Mouse (Mus musculus) testis, adult 2 months (tissue): ENCODE data around the gene Ap2a2. TPM values are rescaled to one million over a fixed set of nuclear protein-coding genes. Genes with fewer than 3 reads are reported as not detected.
"Not testable (repeated sequence)": the region's sequence is repeated elsewhere in the genome, so short reads cannot be mapped to it uniquely, and the experiment has no call there.

Source experiments
- H3K27ac ChIP-seq: fragments of 200-500 bp; 2 replicates; pipeline ENCODE4 v1.5.1; 2012; ENCODE audit warnings: low read depth, low read length; ENCODE audit not compliant: control insufficient read depth, insufficient read depth
- H3K27me3 ChIP-seq: fragments of 200-500 bp; 2 replicates; pipeline ENCODE4 v1.6.1; 2012; ENCODE audit warnings: mild to moderate bottlenecking, low read length, moderate library complexity; ENCODE audit not compliant: control insufficient read depth, insufficient read depth
- H3K36me3 ChIP-seq: fragments of 200-500 bp; 2 replicates; pipeline ENCODE4 v1.6.1; 2012; ENCODE audit warnings: mild to moderate bottlenecking, low read length; ENCODE audit not compliant: control insufficient read depth, insufficient read depth
- H3K4me1 ChIP-seq: fragments of 200-500 bp; 2 replicates; pipeline ENCODE4 v1.6.1; 2012; ENCODE audit warnings: low read length; ENCODE audit not compliant: control insufficient read depth, insufficient read depth
- H3K4me3 ChIP-seq: fragments of 200-500 bp; 2 replicates; pipeline ENCODE4 v1.5.1; 2012; ENCODE audit warnings: low read depth, mild to moderate bottlenecking, low read length, moderate library complexity, mixed read lengths; ENCODE audit not compliant: control insufficient read depth
- CTCF ChIP-seq: fragments of 200-500 bp; IDR thresholded peaks from 2 replicates; pipeline ENCODE4 v1.5.1; 2012; ENCODE audit warnings: low read depth, mild to moderate bottlenecking, inconsistent platforms, low read length, moderate library complexity; ENCODE audit not compliant: control insufficient read depth, insufficient read depth, insufficient replicate concordance
- POLR2A ChIP-seq: fragments of 200-500 bp; IDR thresholded peaks from 2 replicates; pipeline ENCODE4 v1.6.1; 2012; ENCODE audit warnings: low read depth, mild to moderate bottlenecking, inconsistent platforms, low read length, moderate library complexity; ENCODE audit not compliant: control insufficient read depth
- polyA plus RNA-seq: library from polyadenylated mRNA; depleted of rRNA; stranded (reverse); fragments of >200 nt; gene quantifications from 2 replicates; pipeline ENCODE4 v1.2.3, GENCODE M21; 2012

The Ap2a2 gene
- polyA plus RNA-seq, 1 experiment = 25.4 TPM

DNA sequence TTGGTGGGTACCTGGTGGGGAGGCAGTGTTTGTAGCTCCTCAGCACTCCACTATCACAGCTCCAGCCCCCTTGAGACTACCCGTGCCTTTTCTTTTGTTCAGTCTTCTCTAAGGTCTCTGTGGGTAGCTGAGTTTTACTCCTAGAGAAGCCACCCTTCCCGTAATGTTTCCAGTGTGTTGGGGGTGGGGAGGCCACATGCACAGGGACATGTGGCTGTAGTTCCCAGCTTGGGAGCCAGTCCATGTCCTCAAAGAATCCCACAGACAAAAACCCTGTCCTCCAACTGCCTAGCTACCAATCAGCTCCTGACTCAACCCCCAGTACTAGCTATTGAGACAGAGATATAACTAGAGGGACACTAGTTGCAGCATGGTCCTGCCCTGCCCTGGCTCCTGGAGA is 85.1 kb downstream of the Ap2a2 start:
- Histone ChIP-seq H3K36me3 (no peaks in the 10 kb centered on the region), H3K4me3 (no peak overlapping the region), H3K27me3 (no peaks in the 10 kb centered on the region), H3K27ac (no peak overlapping the region), H3K4me1 (no peaks in the 10 kb centered on the region)
- TF ChIP-seq CTCF = no peak
- TF ChIP-seq POLR2A = no peak

DNA sequence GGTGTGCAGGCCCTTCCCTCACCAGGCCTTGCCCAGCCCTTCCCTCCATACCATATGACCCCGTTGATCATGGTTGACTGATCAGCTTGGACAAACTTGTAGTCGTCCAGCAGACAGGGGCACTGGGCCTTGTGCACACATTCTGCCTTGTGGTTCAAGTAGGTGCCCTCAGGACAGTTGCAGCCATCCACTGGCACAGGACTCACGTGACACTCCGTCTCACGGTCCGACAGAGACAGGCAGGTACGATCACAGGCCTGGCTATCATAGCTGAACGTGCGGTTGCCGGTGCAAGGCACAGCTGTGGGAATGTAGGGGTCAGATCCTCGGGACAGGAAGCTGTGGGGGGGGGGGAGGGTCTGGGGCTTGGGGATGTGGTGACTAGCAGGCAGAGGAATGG is 85.8 kb downstream of the Ap2a2 start:
- no peaks in the 10 kb centered on the region for H3K27me3 ChIP-seq
- no peaks in the 10 kb centered on the region for H3K4me1 ChIP-seq
- no peak overlapping the region for H3K27ac ChIP-seq
- no peak for TF ChIP-seq CTCF
- TF ChIP-seq POLR2A = no peak
- no peaks in the 10 kb centered on the region for H3K36me3 ChIP-seq
- H3K4me3 ChIP-seq = no peak overlapping the region

DNA sequence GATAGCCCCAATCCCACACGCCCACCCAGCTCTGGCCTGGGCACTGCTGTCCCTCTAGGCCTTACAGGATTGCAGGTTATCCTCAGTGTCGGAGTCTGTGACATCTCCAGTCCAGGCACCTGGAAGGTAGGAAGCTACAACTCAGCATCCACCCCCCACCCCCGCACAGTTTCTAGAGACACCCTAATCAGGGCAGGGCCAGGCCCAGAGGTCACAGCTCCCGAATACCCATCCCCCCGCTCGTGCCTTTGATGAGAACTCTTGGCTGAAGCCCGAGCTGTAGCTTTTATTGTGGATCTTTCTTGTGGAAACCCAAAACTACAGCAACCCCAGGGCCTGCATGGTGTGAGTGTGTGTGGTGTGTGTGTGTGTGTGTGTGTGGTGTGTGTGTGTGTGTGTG is 90.2 kb downstream of the Ap2a2 start:
- H3K27ac ChIP-seq = no peak overlapping the region
- TF ChIP-seq CTCF = no peak
- TF ChIP-seq POLR2A = no peak
- H3K4me1 ChIP-seq = no peaks in the 10 kb centered on the region
- no peaks in the 10 kb centered on the region for H3K27me3 ChIP-seq
- no peak overlapping the region for H3K4me3 ChIP-seq
- H3K36me3 ChIP-seq = no peaks in the 10 kb centered on the region

DNA sequence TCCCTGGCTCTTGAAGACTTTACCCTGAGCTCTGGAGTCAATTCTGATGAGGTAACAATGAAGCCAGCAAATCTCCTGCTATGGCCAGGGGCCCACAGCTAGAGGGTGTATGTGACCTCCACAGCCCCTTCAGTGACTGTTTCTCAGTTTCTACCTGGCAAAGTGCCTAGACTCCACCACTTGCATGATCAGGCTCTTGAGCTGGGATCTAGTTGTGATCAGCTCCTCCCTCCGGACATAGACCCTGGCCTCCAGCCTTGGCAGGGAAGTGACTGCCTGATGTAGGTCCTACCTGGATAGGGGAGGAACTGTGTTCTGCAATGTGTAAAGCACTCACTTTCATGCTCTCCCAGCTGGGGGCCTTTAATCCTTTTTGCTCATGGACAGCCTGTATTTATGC is 98.4 kb downstream of the Ap2a2 start:
- no peak overlapping the region for H3K4me3 ChIP-seq
- H3K36me3 ChIP-seq = no peaks in the 10 kb centered on the region
- H3K27me3 ChIP-seq = no peaks in the 10 kb centered on the region
- H3K27ac ChIP-seq = no peak overlapping the region
- no peaks in the 10 kb centered on the region for H3K4me1 ChIP-seq
- TF ChIP-seq CTCF = no peak
- TF ChIP-seq POLR2A = no peak

DNA sequence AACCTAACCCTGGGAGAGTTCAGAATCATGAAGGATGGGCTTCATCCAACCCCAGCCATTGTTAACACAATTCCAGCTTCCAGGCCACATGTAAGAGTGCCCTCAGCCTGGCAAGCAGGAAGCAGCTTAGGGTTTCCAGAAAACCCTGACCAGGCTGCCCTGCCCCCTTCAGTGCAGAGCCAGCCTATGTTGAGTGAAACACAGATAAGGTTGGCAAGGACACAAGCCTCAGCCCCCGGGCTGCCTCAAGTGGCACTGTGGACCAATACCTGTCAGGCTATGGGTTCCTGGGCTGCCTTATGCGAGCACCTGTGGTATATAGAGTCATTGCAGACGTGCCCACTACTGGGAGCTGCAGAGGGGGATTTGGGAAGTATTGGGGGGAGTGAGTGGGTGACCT is 99.5 kb downstream of the Ap2a2 start:
- no peaks in the 10 kb centered on the region for H3K27me3 ChIP-seq
- H3K4me3 ChIP-seq = no peak overlapping the region
- H3K36me3 ChIP-seq = no peaks in the 10 kb centered on the region
- no peaks in the 10 kb centered on the region for H3K4me1 ChIP-seq
- H3K27ac ChIP-seq = no peak overlapping the region
- no peak for TF ChIP-seq POLR2A
- no peak for TF ChIP-seq CTCF

DNA sequence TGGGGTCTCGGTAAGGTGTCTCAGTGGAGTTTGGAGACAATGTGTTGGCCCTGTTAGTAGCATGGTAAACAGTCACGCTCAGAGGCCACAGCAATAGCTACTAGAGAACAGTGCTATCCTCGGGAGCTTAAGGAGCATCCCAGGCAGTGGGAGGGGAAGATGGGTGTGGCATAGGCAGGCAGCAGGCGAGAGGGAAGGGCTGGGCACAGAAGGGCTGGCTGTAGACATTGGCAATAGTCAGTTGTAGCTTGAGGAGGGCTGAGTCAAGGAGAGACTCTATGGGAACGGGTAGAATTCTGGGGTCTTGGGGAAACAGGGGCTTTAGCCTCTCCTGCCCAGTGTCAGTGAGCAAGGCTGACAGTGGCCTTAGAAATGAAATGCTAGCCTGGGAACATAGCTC is 100.2 kb downstream of the Ap2a2 start:
- H3K4me3 ChIP-seq = no peak overlapping the region
- no peaks in the 10 kb centered on the region for H3K36me3 ChIP-seq
- TF ChIP-seq POLR2A = no peak
- TF ChIP-seq CTCF = no peak
- H3K27ac ChIP-seq = no peak overlapping the region
- H3K27me3 ChIP-seq = no peaks in the 10 kb centered on the region
- no peaks in the 10 kb centered on the region for H3K4me1 ChIP-seq

DNA sequence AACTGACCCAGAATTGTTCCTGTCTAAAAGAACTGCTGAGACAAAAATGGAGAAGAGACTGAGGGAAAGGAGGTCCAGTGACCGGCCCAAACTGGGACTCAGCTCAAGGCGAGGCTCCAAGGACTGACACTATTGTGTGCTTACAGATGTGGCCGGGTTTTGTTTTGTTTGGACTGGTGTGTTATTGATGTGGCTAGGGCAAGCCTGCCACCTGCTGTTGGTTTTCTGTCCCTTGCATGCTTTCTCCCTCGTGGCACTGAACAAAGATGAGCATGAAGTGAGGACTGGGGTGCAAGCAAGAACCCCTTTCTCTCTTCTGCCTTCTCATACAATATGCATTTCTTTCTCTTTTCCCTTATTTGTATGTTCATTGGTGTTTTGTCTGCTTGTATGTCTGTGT is 104.2 kb downstream of the Ap2a2 start:
- Histone ChIP-seq H3K27ac (no peak overlapping the region), H3K36me3 (no peaks in the 10 kb centered on the region), H3K27me3 (no peaks in the 10 kb centered on the region), H3K4me1 (no peaks in the 10 kb centered on the region), H3K4me3 (no peak overlapping the region)
- peak; percentile 57; the same call in 1 of the 2 replicates for TF ChIP-seq CTCF
- TF ChIP-seq POLR2A = no peak

DNA sequence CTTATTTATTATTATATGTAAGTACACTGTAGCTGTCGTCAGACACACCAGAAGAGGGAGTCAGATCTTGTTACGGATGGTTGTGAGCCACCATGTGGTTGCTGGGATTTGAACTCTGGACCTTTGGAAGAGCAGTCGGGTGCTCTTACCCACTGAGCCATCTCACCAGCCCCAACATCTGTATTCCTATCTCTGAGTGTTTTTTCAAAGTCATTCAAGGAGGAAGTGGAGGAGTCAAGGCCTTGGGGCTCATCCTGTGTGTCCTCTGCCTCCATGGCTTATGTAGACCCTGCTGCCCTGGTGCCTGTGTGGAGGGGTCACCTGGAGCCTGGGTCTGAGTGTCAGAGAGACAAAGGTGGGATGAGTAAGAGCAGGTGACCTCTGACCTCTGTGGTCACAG is 107.1 kb downstream of the Ap2a2 start:
- H3K36me3 ChIP-seq, H3K27ac ChIP-seq, H3K4me3 ChIP-seq, H3K4me1 ChIP-seq, H3K27me3 ChIP-seq: not testable (repeated sequence)
